Mouse (Mus musculus): Measurements from ENCODE around the gene Rassf3. TPM values are rescaled to one million over a fixed set of nuclear protein-coding genes. Genes with fewer than 3 reads are reported as not detected.
A peak's percentile ranks its signal among the peaks of the same experiment; 100 is the strongest.

The Rassf3 gene
- polyA plus RNA-seq, 1 experiment from 2014 or later = 5.8 TPM

DNA sequence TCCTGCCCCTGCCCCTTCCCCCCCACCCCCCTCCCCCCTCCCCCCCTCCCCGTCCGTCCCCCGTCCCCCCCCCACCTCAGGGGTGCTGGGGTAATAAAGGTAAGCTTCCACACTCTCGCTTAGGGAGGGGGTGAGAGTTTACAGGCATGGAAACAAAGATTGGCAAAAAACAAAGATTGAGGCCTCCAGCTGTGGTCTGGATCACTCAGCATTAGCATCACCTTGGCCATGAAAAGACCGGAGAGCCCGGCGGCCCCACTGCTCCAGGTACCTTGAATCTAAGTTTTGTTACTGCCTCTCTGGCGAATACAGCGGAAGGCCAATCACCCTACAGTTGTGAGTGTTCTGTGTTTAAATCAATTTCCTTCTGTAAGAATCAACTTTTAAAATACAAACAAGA lies 72.2 kb downstream of the Rassf3 start:
- whole genome bisulfite sequencing = 56% methylated on average over 6 of the region's 9 CpGs
- Histone ChIP-seq H3K9ac (no peak overlapping the region), H3K4me1 (replicated peaks; ENCODE audit: control insufficient read depth, insufficient read depth, low read length) (no peaks in the 10 kb centered on the region), H3K36me3 (replicated peaks; ENCODE audit: control insufficient read depth, insufficient read depth) (no peaks in the 10 kb centered on the region), H3K4me2 (replicated peaks) (no peak overlapping the region), H3K4me3 (replicated peaks; ENCODE audit: low read length) (no peak overlapping the region), H3K27ac (no peak overlapping the region), H3K27me3 (ENCODE audit: control insufficient read depth, insufficient read depth, low read length) (no peaks in the 10 kb centered on the region), H3K9me3 (ENCODE audit: control insufficient read depth, low read length) (no peaks in the 10 kb centered on the region)
- no peak for DNase-seq (ENCODE audit: low spot score)
- ATAC-seq (ENCODE audit: low FRiP score) = no peak

DNA sequence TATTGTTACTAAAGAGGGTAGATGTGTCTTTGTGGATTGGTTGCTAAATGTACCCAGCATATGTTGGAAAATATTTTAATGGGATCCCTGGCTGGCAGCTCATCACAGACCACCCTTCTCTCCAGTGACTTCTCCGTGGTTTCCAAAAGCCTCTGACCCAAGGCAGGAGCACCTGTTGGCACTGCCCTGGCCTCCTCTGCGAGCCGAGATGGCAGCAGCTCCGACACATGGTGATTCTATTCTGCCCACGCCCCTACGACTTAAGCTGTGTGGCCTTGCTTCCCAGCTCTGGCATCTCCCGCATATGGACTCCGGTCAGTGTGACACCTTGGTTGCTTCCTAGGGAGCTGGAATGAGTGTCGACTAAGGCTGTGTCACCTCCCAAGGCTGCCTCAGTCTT lies 73.0 kb downstream of the Rassf3 start:
- H3K9me3 ChIP-seq (ENCODE audit: control insufficient read depth, low read length) = no peaks in the 10 kb centered on the region
- DNase-seq (ENCODE audit: low spot score) (no peak), ATAC-seq (ENCODE audit: low FRiP score) (no peak)
- no peaks in the 10 kb centered on the region for H3K36me3 ChIP-seq (replicated peaks; ENCODE audit: control insufficient read depth, insufficient read depth)
- H3K27me3 ChIP-seq (ENCODE audit: control insufficient read depth, insufficient read depth, low read length) = no peaks in the 10 kb centered on the region
- no peak overlapping the region for H3K4me2 ChIP-seq (replicated peaks)
- H3K27ac ChIP-seq = no peak overlapping the region
- no peak overlapping the region for H3K9ac ChIP-seq
- H3K4me1 ChIP-seq (replicated peaks; ENCODE audit: control insufficient read depth, insufficient read depth, low read length) = no peaks in the 10 kb centered on the region
- no peak overlapping the region for H3K4me3 ChIP-seq (replicated peaks; ENCODE audit: low read length)
- 74% methylated on average over 9 of the region's 9 CpGs for WGBS

DNA sequence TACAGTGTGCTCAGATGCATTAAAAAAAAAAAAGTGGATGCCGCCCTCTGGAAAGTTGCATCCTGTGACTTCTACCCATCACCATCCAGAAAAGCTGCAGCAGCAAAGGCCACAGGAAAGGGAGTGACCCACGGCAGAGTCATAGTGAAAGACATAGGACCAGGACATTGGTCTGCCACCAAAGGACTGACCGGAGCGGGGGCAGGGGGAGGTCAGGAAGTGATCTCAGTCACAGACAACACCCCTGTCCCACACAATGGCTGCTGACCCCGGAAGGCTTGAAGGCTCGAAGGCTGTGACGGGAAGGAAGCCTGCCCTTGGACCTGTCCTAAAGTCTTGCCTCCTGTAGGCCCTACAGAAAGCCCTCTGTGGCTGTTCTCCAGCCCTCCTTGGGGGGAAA lies 75.1 kb downstream of the Rassf3 start:
- H3K9ac ChIP-seq = no peak overlapping the region

DNA sequence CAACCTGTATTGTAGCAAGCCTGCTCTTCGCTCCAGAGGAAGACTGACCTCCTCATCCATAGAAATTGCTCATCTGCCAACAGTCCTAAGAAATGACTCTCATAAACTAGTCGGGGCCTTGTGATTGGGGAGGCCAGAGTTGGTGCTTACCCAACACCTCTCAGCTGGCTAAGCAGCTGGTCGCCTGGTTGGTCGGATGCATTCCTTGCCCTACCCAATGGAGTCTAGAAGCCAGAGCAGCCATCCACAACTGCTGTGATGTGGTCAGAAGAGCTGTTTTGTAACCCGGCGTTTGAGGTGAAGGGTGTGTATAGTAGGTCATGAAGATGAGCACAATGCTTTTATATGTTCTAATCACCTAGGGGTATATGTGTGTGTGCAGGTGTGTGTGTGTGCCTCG lies 77.5 kb downstream of the Rassf3 start:
- WGBS = 89% methylated on average over 7 of the region's 7 CpGs
- no peaks in the 10 kb centered on the region for H3K4me1 ChIP-seq (replicated peaks; ENCODE audit: control insufficient read depth, insufficient read depth, low read length)

More for the DNA sequence above, 75.1 kb downstream of the Rassf3 start:
- no peak overlapping the region for H3K4me2 ChIP-seq (replicated peaks)
- H3K4me3 ChIP-seq (replicated peaks; ENCODE audit: low read length) = no peak overlapping the region
- no peaks in the 10 kb centered on the region for H3K27me3 ChIP-seq (ENCODE audit: control insufficient read depth, insufficient read depth, low read length)
- H3K4me1 ChIP-seq (replicated peaks; ENCODE audit: control insufficient read depth, insufficient read depth, low read length) = no peaks in the 10 kb centered on the region
- DNase-seq (ENCODE audit: low spot score) (no peak), ATAC-seq (ENCODE audit: low FRiP score) (no peak)
- no peaks in the 10 kb centered on the region for H3K9me3 ChIP-seq (ENCODE audit: control insufficient read depth, low read length)
- no peak overlapping the region for H3K27ac ChIP-seq
- WGBS = 84% methylated on average over 7 of the region's 7 CpGs
- peaks cover 13% of the 10 kb centered on the region for H3K36me3 ChIP-seq (replicated peaks; ENCODE audit: control insufficient read depth, insufficient read depth)

DNA sequence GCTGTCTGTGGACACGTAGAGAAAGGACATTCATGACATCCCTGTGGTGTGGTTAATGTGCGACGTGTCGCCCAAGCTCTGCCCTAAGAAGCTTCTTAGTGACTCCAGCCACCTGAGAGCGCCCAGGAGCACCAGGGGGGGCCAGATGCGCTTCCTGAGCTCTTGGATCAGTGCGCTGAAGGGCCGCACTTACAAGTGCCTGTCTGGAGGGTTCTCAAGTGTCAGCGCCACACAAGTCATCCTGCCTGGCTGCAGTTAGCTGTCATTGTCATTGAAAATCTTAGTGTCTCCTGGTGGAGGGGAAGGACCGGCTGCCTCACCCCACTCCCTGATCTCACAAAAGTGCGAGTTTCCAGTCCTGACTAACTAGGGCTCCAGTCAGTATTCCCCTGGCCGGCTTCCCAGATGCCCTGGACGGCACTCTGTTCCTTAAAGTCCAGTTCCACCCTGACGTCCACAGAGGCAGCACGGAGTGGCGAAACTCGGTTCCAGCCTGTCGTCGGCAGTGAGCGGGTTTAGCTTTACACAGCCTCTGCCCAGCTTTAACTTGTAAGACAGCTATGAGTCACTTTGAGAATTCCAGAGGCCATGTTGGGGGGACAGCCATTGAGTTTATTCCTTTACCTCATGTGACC lies 80.5 kb downstream of the Rassf3 start:
- H3K4me2 ChIP-seq (replicated peaks) = no peak overlapping the region
- peaks cover 65% of the 10 kb centered on the region for H3K36me3 ChIP-seq (replicated peaks; ENCODE audit: control insufficient read depth, insufficient read depth)
- ATAC-seq (ENCODE audit: low FRiP score) (no peak), DNase-seq (ENCODE audit: low spot score) (no peak)
- H3K9me3 ChIP-seq (ENCODE audit: control insufficient read depth, low read length) = no peaks in the 10 kb centered on the region
- H3K27me3 ChIP-seq (ENCODE audit: control insufficient read depth, insufficient read depth, low read length) = no peaks in the 10 kb centered on the region
- no peak overlapping the region for H3K27ac ChIP-seq
- no peak overlapping the region for H3K9ac ChIP-seq
- H3K4me3 ChIP-seq (replicated peaks; ENCODE audit: low read length) = no peak overlapping the region
- H3K4me1 ChIP-seq (replicated peaks; ENCODE audit: control insufficient read depth, insufficient read depth, low read length) = no peaks in the 10 kb centered on the region
- WGBS = 92% methylated on average over 20 of the region's 20 CpGs

More for the DNA sequence above, 77.5 kb downstream of the Rassf3 start:
- H3K27me3 ChIP-seq (ENCODE audit: control insufficient read depth, insufficient read depth, low read length) = no peaks in the 10 kb centered on the region
- H3K4me2 ChIP-seq (replicated peaks) = no peak overlapping the region
- DNase-seq (ENCODE audit: low spot score) (no peak), ATAC-seq (ENCODE audit: low FRiP score) (no peak; the same call in 1 of the 2 replicates)
- peaks cover 36% of the 10 kb centered on the region for H3K36me3 ChIP-seq (replicated peaks; ENCODE audit: control insufficient read depth, insufficient read depth)
- no peak overlapping the region for H3K9ac ChIP-seq
- H3K4me3 ChIP-seq (replicated peaks; ENCODE audit: low read length) = no peak overlapping the region
- H3K9me3 ChIP-seq (ENCODE audit: control insufficient read depth, low read length) = no peaks in the 10 kb centered on the region
- H3K27ac ChIP-seq = no peak overlapping the region

DNA sequence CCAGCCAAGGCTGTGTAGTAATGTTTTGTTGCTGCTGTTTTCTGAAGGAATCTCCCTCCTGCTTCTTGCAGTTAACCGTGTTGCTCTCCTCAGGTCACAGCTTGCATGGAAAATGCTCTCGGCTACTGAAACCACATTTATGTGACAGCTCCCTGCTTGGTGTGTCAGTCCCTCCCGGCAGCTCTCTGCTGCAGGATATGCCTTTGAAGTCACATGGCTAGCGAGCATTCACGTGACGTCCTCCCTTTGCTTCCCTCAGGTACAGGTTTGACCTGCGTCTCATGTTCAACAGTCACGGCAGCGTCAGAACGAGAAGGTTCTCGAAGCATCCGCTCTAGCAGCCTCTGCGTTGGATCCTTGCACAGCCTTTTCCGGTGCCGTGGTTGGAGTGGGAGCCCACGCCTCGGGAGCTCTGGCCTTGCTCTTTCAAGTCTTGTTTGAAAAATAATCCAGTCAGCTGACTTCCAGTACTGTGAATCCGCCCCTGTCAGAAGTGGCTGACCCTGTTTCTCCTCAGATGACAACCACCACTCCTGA lies 81.3 kb downstream of the Rassf3 start:
- 90% methylated on average over 18 of the region's 18 CpGs for WGBS
- no peak overlapping the region for H3K9ac ChIP-seq
- H3K9me3 ChIP-seq (ENCODE audit: control insufficient read depth, low read length) = no peaks in the 10 kb centered on the region
- no peak overlapping the region for H3K27ac ChIP-seq
- H3K4me3 ChIP-seq (replicated peaks; ENCODE audit: low read length) = no peak overlapping the region
- ATAC-seq (ENCODE audit: low FRiP score) (no peak), DNase-seq (ENCODE audit: low spot score) (no peak)
- no peak overlapping the region for H3K4me2 ChIP-seq (replicated peaks)
- no peaks in the 10 kb centered on the region for H3K4me1 ChIP-seq (replicated peaks; ENCODE audit: control insufficient read depth, insufficient read depth, low read length)
- no peaks in the 10 kb centered on the region for H3K27me3 ChIP-seq (ENCODE audit: control insufficient read depth, insufficient read depth, low read length)
- peaks cover 73% of the 10 kb centered on the region for H3K36me3 ChIP-seq (replicated peaks; ENCODE audit: control insufficient read depth, insufficient read depth)

DNA sequence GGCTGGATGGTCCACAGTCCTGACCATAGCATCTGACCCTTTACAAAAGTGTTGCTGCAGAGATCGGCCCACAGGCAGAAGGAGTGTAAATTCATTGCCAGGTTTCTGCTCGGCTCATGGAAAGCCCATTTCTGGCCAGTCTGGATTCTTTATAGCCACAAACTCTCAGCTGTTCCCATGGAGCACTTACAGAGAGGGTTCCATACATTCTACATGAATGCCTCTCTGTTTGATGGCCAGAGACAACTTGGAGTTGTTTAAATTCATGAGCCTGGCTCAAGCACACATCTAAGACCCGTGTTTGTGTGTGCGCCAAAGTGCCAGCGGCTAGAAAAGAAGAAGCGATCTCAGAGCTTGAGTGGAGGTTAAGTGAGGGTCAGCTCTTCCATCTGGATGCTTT lies 81.9 kb downstream of the Rassf3 start:
- no peak overlapping the region for H3K27ac ChIP-seq
- 88% methylated on average over 6 of the region's 6 CpGs for WGBS
- no peaks in the 10 kb centered on the region for H3K4me1 ChIP-seq (replicated peaks; ENCODE audit: control insufficient read depth, insufficient read depth, low read length)
- peaks cover 79% of the 10 kb centered on the region for H3K36me3 ChIP-seq (replicated peaks; ENCODE audit: control insufficient read depth, insufficient read depth)
- no peak overlapping the region for H3K4me2 ChIP-seq (replicated peaks)
- no peak for DNase-seq (ENCODE audit: low spot score)
- no peak overlapping the region for H3K4me3 ChIP-seq (replicated peaks; ENCODE audit: low read length)
- ATAC-seq (ENCODE audit: low FRiP score) = no peak
- no peaks in the 10 kb centered on the region for H3K27me3 ChIP-seq (ENCODE audit: control insufficient read depth, insufficient read depth, low read length)
- no peaks in the 10 kb centered on the region for H3K9me3 ChIP-seq (ENCODE audit: control insufficient read depth, low read length)
- H3K9ac ChIP-seq = no peak overlapping the region

DNA sequence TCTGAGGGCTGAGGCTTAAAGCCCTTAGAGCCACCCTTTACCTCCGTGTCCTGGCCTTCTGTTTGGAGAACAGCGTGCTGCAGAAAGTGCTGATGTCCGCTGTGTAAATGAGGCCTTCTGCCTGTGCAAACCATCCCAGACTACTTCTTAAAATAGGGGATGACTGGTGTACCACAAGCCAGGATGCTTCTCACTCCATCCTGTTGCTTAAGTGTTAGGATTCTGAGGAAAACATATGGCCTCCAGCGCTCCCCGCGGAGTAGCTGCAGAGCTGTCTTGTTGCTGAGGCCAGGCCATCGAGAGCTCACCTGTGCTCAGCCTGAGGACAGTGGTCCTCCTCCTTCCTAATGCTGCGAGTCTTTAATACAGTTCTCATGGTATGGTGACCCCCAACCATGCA lies 84.2 kb downstream of the Rassf3 start:
- Histone ChIP-seq H3K9ac (no peak overlapping the region), H3K4me1 (replicated peaks; ENCODE audit: control insufficient read depth, insufficient read depth, low read length) (no peaks in the 10 kb centered on the region), H3K27me3 (ENCODE audit: control insufficient read depth, insufficient read depth, low read length) (no peaks in the 10 kb centered on the region), H3K4me3 (replicated peaks; ENCODE audit: low read length) (no peak overlapping the region), H3K36me3 (replicated peaks; ENCODE audit: control insufficient read depth, insufficient read depth) (peaks cover 94% of the 10 kb centered on the region), H3K4me2 (replicated peaks) (no peak overlapping the region), H3K9me3 (ENCODE audit: control insufficient read depth, low read length) (no peaks in the 10 kb centered on the region), H3K27ac (no peak overlapping the region)
- DNase-seq (ENCODE audit: low spot score) (no peak), ATAC-seq (ENCODE audit: low FRiP score) (no peak)
- WGBS = 95% methylated on average over 8 of the region's 8 CpGs

DNA sequence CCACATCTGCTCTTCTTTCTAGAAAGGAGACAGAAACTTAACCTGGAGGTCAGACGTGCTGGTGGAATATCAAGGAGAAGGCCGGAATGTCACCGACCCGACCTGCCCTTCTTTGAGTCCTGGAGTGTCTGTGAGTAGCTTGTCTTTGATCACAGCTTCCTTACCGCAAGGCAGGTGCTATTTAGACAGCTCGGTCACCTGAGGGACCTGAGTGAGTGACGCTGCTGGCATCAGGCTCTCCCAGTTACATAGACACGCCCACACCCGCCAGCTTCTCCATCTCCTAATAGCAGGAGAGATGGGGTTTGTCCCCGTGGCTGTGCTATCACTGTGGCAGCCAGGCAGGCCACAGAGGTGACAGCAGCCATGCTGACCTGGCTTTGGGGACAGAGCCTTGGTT lies 85.5 kb downstream of the Rassf3 start:
- H3K9me3 ChIP-seq (ENCODE audit: control insufficient read depth, low read length) = no peaks in the 10 kb centered on the region
- H3K4me2 ChIP-seq (replicated peaks) = no peak overlapping the region
- H3K4me1 ChIP-seq (replicated peaks; ENCODE audit: control insufficient read depth, insufficient read depth, low read length) = no peaks in the 10 kb centered on the region
- H3K9ac ChIP-seq = no peak overlapping the region
- H3K36me3 ChIP-seq (replicated peaks; ENCODE audit: control insufficient read depth, insufficient read depth) = peaks cover 89% of the 10 kb centered on the region
- WGBS = 82% methylated on average over 10 of the region's 10 CpGs
- no peak overlapping the region for H3K4me3 ChIP-seq (replicated peaks; ENCODE audit: low read length)
- no peak overlapping the region for H3K27ac ChIP-seq
- DNase-seq (ENCODE audit: low spot score) (no peak), ATAC-seq (ENCODE audit: low FRiP score) (no peak)
- no peaks in the 10 kb centered on the region for H3K27me3 ChIP-seq (ENCODE audit: control insufficient read depth, insufficient read depth, low read length)

DNA sequence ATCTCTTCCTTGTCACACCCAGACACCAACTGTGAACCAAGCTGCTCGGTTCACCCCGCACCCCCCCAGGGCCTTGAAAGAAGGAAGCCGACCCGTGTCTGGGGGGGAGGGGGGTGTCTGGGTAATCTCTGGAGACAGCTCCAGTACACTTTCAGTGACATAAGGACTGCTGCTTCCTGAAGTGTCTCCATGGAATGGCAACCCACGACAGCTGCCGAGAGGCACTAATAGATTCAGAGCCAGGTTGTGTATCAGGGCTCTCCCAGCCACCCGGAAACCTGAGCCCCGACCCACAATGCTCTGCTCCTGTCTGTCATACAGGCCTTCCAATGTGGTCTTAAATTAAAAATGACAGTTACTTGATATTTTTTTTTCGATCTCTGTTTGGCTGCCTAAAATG lies 89.8 kb downstream of the Rassf3 start:
- Histone ChIP-seq H3K27me3 (ENCODE audit: control insufficient read depth, insufficient read depth, low read length) (no peaks in the 10 kb centered on the region), H3K4me2 (replicated peaks) (no peak overlapping the region), H3K9ac (no peak overlapping the region), H3K27ac (no peak overlapping the region), H3K4me1 (replicated peaks; ENCODE audit: control insufficient read depth, insufficient read depth, low read length) (no peaks in the 10 kb centered on the region), H3K36me3 (replicated peaks; ENCODE audit: control insufficient read depth, insufficient read depth) (peaks cover 89% of the 10 kb centered on the region), H3K9me3 (ENCODE audit: control insufficient read depth, low read length) (no peaks in the 10 kb centered on the region), H3K4me3 (replicated peaks; ENCODE audit: low read length) (no peak overlapping the region)
- 58% methylated on average over 9 of the region's 9 CpGs for WGBS
- DNase-seq (ENCODE audit: low spot score) = no peak
- peak; percentile 57; the same call in 1 of the 2 replicates for ATAC-seq (ENCODE audit: low FRiP score)

Data from hindbrain, embryonic 14.5 days (tissue).